Mouse (Mus musculus) ES-E14 (cell line): ENCODE data around the gene Hvcn1. TPM values are rescaled to one million over a fixed set of nuclear protein-coding genes. Genes with fewer than 3 reads are reported as not detected.
A peak's percentile ranks its signal among the peaks of the same experiment; 100 is the strongest.

Experiments used
- DNase-seq: peaks from one replicate; pipeline ENCODE4 v3.0.0-alpha.2; 2013; ENCODE audit warnings: low read depth, low spot score
- H3K27ac ChIP-seq: 2 replicates; pipeline ENCODE4 v1.5.1; 2012; ENCODE audit warnings: low read depth, mild to moderate bottlenecking, low read length, moderate library complexity, mixed read lengths; ENCODE audit not compliant: poor library complexity, insufficient read depth, severe bottlenecking
- H3K36me3 ChIP-seq: 2 replicates; pipeline ENCODE4 v1.6.1; 2012; ENCODE audit warnings: mild to moderate bottlenecking, low read length, moderate library complexity, mixed read lengths; ENCODE audit not compliant: control insufficient read depth, poor library complexity, insufficient read depth, severe bottlenecking
- H3K4me1 ChIP-seq, 2 experiments: fragments of 150-350 bp in 1 of 2; sonication (generic) in 1 of 2; 2 replicates each; pipeline ENCODE4 v1.6.1; 2012; ENCODE audit warnings: low read length in 2 of 2, mild to moderate bottlenecking in 1 of 2, mixed read lengths in 1 of 2; ENCODE audit not compliant: control insufficient read depth in 2 of 2, insufficient read depth in 2 of 2, poor library complexity in 1 of 2
- H3K4me3 ChIP-seq, 2 experiments: fragments of 150-350 bp in 1 of 2; sonication (generic) in 1 of 2; 2 replicates each; pipeline ENCODE4 v1.5.1; 2012; ENCODE audit warnings: low read length in 2 of 2, low read depth in 1 of 2, mild to moderate bottlenecking in 1 of 2, mixed read lengths in 1 of 2; ENCODE audit not compliant: insufficient read depth in 1 of 2, poor library complexity in 1 of 2, severe bottlenecking in 1 of 2
- H3K9ac ChIP-seq: 2 replicates; pipeline ENCODE4 v1.6.1; 2012; ENCODE audit warnings: low read depth, mild to moderate bottlenecking, low read length, mixed read lengths; ENCODE audit not compliant: poor library complexity, insufficient read depth, severe bottlenecking
- H3K9me3 ChIP-seq: fragments of 150-350 bp; sonication (generic); 2 replicates; pipeline ENCODE4 v1.6.1; 2012; ENCODE audit warnings: low read depth, mild to moderate bottlenecking, low read length; ENCODE audit not compliant: control insufficient read depth, insufficient read depth
- CHD2 ChIP-seq: IDR thresholded peaks from 2 replicates; pipeline ENCODE4 v1.6.1; 2014; ENCODE audit warnings: mild to moderate bottlenecking, low read depth, low read length, inconsistent platforms
- HCFC1 ChIP-seq: IDR thresholded peaks from 2 replicates; pipeline ENCODE4 v1.6.1; 2012; ENCODE audit warnings: low read length, inconsistent platforms, borderline replicate concordance; ENCODE audit not compliant: insufficient read depth
- MAFK ChIP-seq: IDR thresholded peaks from 2 replicates; pipeline ENCODE4 v1.6.1; 2014; ENCODE audit warnings: mild to moderate bottlenecking, low read depth, low read length, inconsistent platforms; ENCODE audit not compliant: insufficient read depth
- ZC3H11A ChIP-seq: IDR thresholded peaks from 2 replicates; pipeline ENCODE4 v1.6.1; 2012; ENCODE audit warnings: low read depth, mild to moderate bottlenecking, inconsistent platforms, low read length, borderline replicate concordance
- ZNF384 ChIP-seq: IDR thresholded peaks from 2 replicates; pipeline ENCODE4 v1.6.1; 2012; ENCODE audit warnings: low read depth, low read length, inconsistent platforms
- in situ Hi-C, 2 experiments: fragments of 600-800 bp; cut with MboI; formaldehyde crosslinking; loops; one replicate each; pipeline ENCODE4 v1.15.1; 2025; ENCODE audit warnings: low sequenced_read_pairs in 2 of 2, inconsistent platforms in 1 of 2; ENCODE audit not compliant: unreplicated experiment in 2 of 2
- total RNA-seq: library from RNA; depleted of rRNA; stranded (reverse); fragments of 300-350 nt; gene quantifications from 2 replicates; pipeline ENCODE4 v1.2.3, GENCODE M21; 2012

Gene Hvcn1
- total RNA-seq, 1 experiment = 35.7 TPM

- no peak for DNase-seq
- in situ Hi-C loops = no loop called here
- peak overlapping the region; percentile 84 for H3K9ac ChIP-seq
- no peak for TF ChIP-seq ZC3H11A
- TF ChIP-seq CHD2 = no peak
- no peak for TF ChIP-seq ZNF384
- TF ChIP-seq MAFK = no peak
- no peak for TF ChIP-seq HCFC1
- peak overlapping the region; percentile 90 to 97 for H3K4me3 ChIP-seq
- no peak overlapping the region for H3K27ac ChIP-seq
- peaks cover 4 to 5% of the 10 kb centered on the region in 2 experiments for H3K4me1 ChIP-seq
- H3K36me3 ChIP-seq = peaks cover 5% of the 10 kb centered on the region
- no peaks in the 10 kb centered on the region for H3K9me3 ChIP-seq
Measured at GRCm38 (mm10) chr5:122285029-122285766, 78.6 kb downstream of the Hvcn1 start.

DNA sequence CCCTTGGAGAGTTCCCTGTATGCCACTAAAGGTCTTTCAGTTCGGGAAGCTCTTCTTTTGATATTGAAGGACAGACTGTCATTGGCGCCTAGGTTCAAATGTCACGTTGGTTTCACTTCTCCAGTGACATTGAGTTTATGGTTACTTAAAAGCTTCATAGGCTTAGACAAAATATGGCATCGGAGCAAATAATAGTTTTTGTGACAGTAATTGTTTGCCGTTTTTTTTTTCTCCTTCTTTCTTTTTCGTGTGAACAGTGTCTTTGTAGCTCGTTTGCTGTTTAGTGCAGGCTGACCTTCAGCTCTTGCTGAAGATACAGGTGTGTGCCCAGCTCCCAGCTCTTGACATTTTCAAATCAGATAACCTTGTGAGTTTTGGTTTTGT lies 79.2 kb downstream of the Hvcn1 start:
- Histone ChIP-seq H3K9ac (no peak overlapping the region), H3K9me3 (no peaks in the 10 kb centered on the region), H3K36me3 (peaks cover 5% of the 10 kb centered on the region), H3K4me1 (peaks cover 3 to 4% of the 10 kb centered on the region in 2 experiments), H3K4me3 (peak overlapping the region in 1 of 2 experiments; percentile 97; a peak in 2 of 4 replicates), H3K27ac (no peak overlapping the region)
- no peak for TF ChIP-seq ZNF384
- TF ChIP-seq ZC3H11A = no peak
- no peak for TF ChIP-seq CHD2
- no peak for TF ChIP-seq MAFK
- no peak for TF ChIP-seq HCFC1
- in situ Hi-C loops = no loop called here
- DNase-seq = no peak

GRCm38 (mm10) chr5:122286191-122286590 lies 79.6 kb downstream of the Hvcn1 start:
- H3K27ac ChIP-seq = no peak overlapping the region
- H3K36me3 ChIP-seq = peaks cover 5% of the 10 kb centered on the region
- H3K9me3 ChIP-seq = no peaks in the 10 kb centered on the region
- DNase-seq = no peak
- H3K4me1 ChIP-seq = peaks cover 4 to 6% of the 10 kb centered on the region in 2 experiments
- no peak overlapping the region for H3K4me3 ChIP-seq
- H3K9ac ChIP-seq = no peak overlapping the region
- TF ChIP-seq CHD2 = no peak
- in situ Hi-C loops = no loop called here

DNA sequence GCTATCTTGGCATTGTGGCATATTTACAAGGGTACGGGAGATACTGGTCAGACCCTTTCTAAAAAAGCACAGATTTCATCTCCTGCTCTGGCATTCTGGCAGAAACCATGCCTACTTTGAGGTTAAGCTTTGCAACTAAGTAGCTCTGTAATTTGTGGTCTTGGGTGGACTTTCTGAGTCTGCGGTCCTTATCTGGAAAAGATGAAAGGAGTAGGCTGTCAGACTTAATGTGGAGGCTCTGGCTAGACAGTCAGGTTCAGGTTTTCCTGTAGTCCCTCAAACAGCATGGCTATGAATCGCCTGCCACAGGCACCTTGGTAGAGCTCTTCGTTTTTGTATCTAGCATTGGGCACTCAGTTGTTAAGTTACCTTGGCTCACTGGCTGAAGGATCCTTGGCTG lies 80.4 kb downstream of the Hvcn1 start:
- TF ChIP-seq CHD2 (no peak), HCFC1 (no peak), ZC3H11A (no peak), MAFK (no peak), ZNF384 (no peak)
- Histone ChIP-seq H3K4me3 (no peak overlapping the region), H3K9ac (no peak overlapping the region), H3K27ac (no peak overlapping the region), H3K9me3 (no peaks in the 10 kb centered on the region), H3K36me3 (peaks cover 5% of the 10 kb centered on the region), H3K4me1 (peaks cover 6 to 7% of the 10 kb centered on the region in 2 experiments)
- in situ Hi-C loops = no loop called here
- no peak for DNase-seq
